Mouse (Mus musculus): Measurements from ENCODE around the gene Fam71e1. TPM values are rescaled to one million over a fixed set of nuclear protein-coding genes. Genes with fewer than 3 reads are reported as not detected.

Fam71e1 gene
- polyA plus RNA-seq, 1 experiment from 2014 or later, result 10.8 TPM

DNA sequence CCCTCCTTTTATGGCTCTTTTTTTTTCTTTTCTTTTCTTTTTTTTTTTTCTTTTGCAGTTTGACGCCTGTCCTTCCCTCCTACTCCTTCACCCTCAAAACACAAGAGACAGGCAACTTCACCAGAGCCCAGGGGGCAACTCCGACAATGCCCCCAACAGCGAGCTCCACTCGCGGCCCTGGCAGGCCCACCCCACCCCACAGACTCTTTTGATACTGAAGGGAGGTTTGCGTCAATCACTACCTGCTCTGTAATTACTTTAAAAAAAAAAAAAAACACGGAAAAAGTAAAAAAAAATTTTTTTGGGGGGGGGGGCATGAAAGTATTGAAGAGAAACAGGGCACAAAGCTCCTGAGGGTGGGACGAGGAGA lies 33.3 kb upstream of the Fam71e1 start:
- peaks cover 3% of the 10 kb centered on the region for H3K4me1 ChIP-seq (ENCODE audit: control insufficient read depth, insufficient read depth, low read length)
- no peaks in the 10 kb centered on the region for H3K9me3 ChIP-seq (replicated peaks; ENCODE audit: control insufficient read depth, low read length)
- no peak overlapping the region; the same call in 1 of the 2 replicates for H3K4me2 ChIP-seq (ENCODE audit: low read depth, low read length)
- peaks cover 32% of the 10 kb centered on the region for H3K27me3 ChIP-seq (ENCODE audit: control insufficient read depth, insufficient read depth, low read length)
- DNase-seq (ENCODE audit: low spot score) (no peak), ATAC-seq (replicated peaks; ENCODE audit: insufficient number of reproducible peaks, low FRiP score, low TSS enrichment, low read depth) (no peak)
- peak overlapping the region; percentile 24; the same call in 1 of the 2 replicates for H3K4me3 ChIP-seq (ENCODE audit: low read depth, low read length)
- no peak overlapping the region; the same call in 1 of the 2 replicates for H3K9ac ChIP-seq (replicated peaks; ENCODE audit: low read length)
- H3K27ac ChIP-seq (replicated peaks; ENCODE audit: low read depth, low read length), result no peak overlapping the region
- 26% methylated on average over 8 of the region's 8 CpGs for WGBS
- no peaks in the 10 kb centered on the region for H3K36me3 ChIP-seq (replicated peaks; ENCODE audit: control insufficient read depth, insufficient read depth, low read depth, low read length)

DNA sequence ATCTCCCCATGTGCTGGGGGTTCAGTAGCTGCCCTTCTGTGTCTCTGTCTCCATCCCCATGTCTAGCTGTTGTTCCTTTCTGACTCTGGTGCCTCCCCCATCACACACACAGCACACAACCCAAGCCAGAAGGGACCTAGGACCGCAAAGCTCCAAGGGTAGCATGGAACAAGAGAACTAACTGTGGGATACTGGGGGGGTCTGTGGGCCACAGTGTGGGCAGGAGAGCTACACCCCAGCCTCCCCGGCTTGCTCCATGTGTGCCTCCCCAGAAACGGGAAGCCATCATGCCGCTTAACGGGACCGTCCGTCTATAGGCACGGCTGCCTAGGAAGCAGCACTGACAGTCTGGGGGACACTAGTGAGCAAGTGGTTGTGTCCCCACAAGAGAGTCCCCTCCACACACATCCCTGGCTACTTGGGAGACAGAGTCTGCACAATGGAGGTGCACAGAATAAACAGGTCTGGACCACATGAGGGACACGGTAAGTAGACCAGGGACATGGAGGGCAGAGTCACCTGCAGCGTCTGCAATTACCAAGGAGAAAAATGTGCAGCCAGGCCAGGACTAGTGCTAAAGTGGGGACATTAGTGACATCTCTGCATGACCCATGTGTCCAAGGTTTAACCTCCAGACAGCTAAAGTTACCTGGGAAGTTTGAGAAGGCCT lies 32.7 kb upstream of the Fam71e1 start:
- H3K4me3 ChIP-seq (ENCODE audit: low read depth, low read length), result no peak overlapping the region

DNA sequence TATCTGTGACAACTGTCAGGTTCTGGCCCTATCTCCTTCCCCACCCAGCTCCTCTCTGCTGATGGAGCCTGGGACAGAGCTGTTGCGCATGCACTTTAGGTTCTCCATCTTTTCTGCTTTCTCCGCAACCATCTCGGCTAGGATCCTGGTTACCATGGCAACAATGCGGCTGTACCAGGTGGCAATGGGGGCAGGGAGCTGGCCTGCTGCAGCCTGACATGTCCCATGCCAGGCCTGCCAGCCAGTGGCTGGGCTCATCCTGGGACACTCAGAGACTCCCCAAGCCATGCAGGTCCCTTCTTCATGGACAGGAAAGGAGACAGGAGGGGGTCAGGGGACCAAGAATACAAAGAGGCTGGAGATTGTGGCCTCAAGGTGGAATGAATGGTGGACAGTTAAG lies 31.9 kb upstream of the Fam71e1 start:
- WGBS, result 27% methylated on average over 4 of the region's 4 CpGs
- no peaks in the 10 kb centered on the region for H3K9me3 ChIP-seq (replicated peaks; ENCODE audit: control insufficient read depth, low read length)
- H3K36me3 ChIP-seq (replicated peaks; ENCODE audit: control insufficient read depth, insufficient read depth, low read depth, low read length), result no peaks in the 10 kb centered on the region
- no peak overlapping the region for H3K27ac ChIP-seq (replicated peaks; ENCODE audit: low read depth, low read length)
- H3K4me2 ChIP-seq (ENCODE audit: low read depth, low read length), result no peak overlapping the region
- H3K27me3 ChIP-seq (ENCODE audit: control insufficient read depth, insufficient read depth, low read length), result peaks cover 32% of the 10 kb centered on the region
- peak; percentile 28 for DNase-seq (ENCODE audit: low spot score)
- no peak overlapping the region for H3K9ac ChIP-seq (replicated peaks; ENCODE audit: low read length)
- ATAC-seq (replicated peaks; ENCODE audit: insufficient number of reproducible peaks, low FRiP score, low TSS enrichment, low read depth), result no peak
- H3K4me3 ChIP-seq (ENCODE audit: low read depth, low read length), result no peak overlapping the region
- H3K4me1 ChIP-seq (ENCODE audit: control insufficient read depth, insufficient read depth, low read length), result peaks cover 6% of the 10 kb centered on the region

More for the DNA sequence above, 32.7 kb upstream of the Fam71e1 start:
- H3K9ac ChIP-seq (replicated peaks; ENCODE audit: low read length), result no peak overlapping the region
- WGBS, result 87% methylated on average over 10 of the region's 10 CpGs
- peaks cover 32% of the 10 kb centered on the region for H3K27me3 ChIP-seq (ENCODE audit: control insufficient read depth, insufficient read depth, low read length)
- H3K9me3 ChIP-seq (replicated peaks; ENCODE audit: control insufficient read depth, low read length), result no peaks in the 10 kb centered on the region
- DNase-seq (ENCODE audit: low spot score) (no peak), ATAC-seq (replicated peaks; ENCODE audit: insufficient number of reproducible peaks, low FRiP score, low TSS enrichment, low read depth) (no peak)
- no peak overlapping the region for H3K27ac ChIP-seq (replicated peaks; ENCODE audit: low read depth, low read length)
- H3K4me1 ChIP-seq (ENCODE audit: control insufficient read depth, insufficient read depth, low read length), result peaks cover 6% of the 10 kb centered on the region
- no peak overlapping the region for H3K4me2 ChIP-seq (ENCODE audit: low read depth, low read length)
- no peaks in the 10 kb centered on the region for H3K36me3 ChIP-seq (replicated peaks; ENCODE audit: control insufficient read depth, insufficient read depth, low read depth, low read length)

DNA sequence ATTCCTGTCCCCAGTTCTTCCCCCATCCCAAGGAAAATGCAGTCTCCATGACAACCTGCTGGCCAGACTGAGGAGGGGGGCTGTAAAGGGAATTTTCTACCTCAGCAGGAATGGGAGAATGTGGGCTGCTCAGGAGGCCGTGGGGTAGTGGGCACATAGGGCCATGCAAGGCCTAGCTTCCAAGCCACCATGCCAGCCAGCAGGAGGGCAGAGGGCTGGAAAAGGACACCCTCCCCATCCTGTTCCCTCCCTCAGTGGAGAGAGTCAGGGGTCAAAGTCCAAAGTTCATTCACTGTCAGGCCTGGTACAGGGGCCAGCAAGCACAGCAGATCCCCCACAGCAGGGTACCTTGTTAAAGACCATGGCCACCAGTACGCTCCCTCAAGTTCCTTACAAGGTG lies 31.3 kb upstream of the Fam71e1 start, which contains the start of gene Aspdh:
Gene Aspdh (plus strand): TSS at position 281 of the 400 bp plus-strand sequence.
- no peak within 1 kb of the TSS for H3K4me2 ChIP-seq (ENCODE audit: low read depth, low read length)
- no peak for ATAC-seq (replicated peaks; ENCODE audit: insufficient number of reproducible peaks, low FRiP score, low TSS enrichment, low read depth)
- WGBS, result 70% methylated on average over 1 of the region's 2 CpGs

DNA sequence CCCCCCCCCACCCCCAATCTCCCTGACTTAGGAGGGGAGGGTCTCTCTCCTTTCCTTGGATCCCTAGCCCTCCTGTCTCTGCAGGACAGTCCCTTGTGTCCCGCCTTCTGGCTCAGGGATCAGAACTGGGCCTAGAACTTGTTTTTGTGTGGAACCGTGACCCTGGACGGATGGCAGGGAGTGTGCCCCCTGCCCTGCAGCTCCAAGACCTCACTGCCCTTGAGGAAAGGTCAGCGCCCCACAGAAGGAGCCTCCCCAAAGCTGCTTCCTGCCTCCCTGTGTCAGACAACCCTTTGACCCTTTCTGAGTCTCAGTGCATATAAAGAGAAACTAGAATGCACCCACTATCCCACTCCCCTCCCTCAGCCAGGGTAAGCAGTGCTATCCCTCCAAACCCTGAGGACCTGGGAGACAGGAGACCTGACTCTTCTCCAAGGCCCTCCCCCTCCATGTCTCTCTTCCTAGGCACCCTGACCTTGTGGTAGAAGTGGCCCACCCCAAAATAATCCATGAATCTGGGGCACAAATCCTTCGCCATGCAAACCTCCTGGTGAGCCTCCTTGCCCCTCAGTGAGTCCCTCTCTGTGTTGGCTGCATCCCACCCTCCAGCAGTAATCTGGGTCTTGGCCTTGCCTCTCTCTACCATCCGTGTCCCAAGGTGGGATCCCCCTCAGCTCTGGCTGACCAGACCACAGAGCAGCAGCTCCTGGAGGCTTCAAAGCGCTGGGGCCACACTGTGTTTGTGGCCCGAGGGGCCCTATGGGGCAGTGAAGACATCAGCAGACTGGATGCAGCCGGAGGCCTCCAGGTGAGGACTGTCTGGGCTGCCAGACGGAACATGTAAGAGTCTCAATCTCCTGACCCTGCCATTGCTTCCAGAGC lies 30.1 kb upstream of the Fam71e1 start:
- no peak overlapping the region for H3K27ac ChIP-seq (replicated peaks; ENCODE audit: low read depth, low read length)
- H3K36me3 ChIP-seq (replicated peaks; ENCODE audit: control insufficient read depth, insufficient read depth, low read depth, low read length), result no peaks in the 10 kb centered on the region
- peaks cover 6% of the 10 kb centered on the region for H3K4me1 ChIP-seq (ENCODE audit: control insufficient read depth, insufficient read depth, low read length)
- H3K27me3 ChIP-seq (ENCODE audit: control insufficient read depth, insufficient read depth, low read length), result peaks cover 24% of the 10 kb centered on the region
- WGBS, result 74% methylated on average over 10 of the region's 10 CpGs
- no peak overlapping the region for H3K4me2 ChIP-seq (ENCODE audit: low read depth, low read length)
- H3K9me3 ChIP-seq (replicated peaks; ENCODE audit: control insufficient read depth, low read length), result no peaks in the 10 kb centered on the region
- no peak for ATAC-seq (replicated peaks; ENCODE audit: insufficient number of reproducible peaks, low FRiP score, low TSS enrichment, low read depth)
- DNase-seq (ENCODE audit: low spot score), result no peak
- no peak overlapping the region for H3K4me3 ChIP-seq (ENCODE audit: low read depth, low read length)
- no peak overlapping the region for H3K9ac ChIP-seq (replicated peaks; ENCODE audit: low read length)

More for the DNA sequence above, 31.3 kb upstream of the Fam71e1 start, which contains the start of gene Aspdh:
- H3K27me3 ChIP-seq (ENCODE audit: control insufficient read depth, insufficient read depth, low read length), result peaks cover 32% of the 10 kb centered on the region
- no peak within 1 kb of the TSS for H3K4me3 ChIP-seq (ENCODE audit: low read depth, low read length)
- no peak for DNase-seq (ENCODE audit: low spot score)
- no peak within 1 kb of the TSS for H3K27ac ChIP-seq (replicated peaks; ENCODE audit: low read depth, low read length)
- no peaks in the 10 kb centered on the region for H3K9me3 ChIP-seq (replicated peaks; ENCODE audit: control insufficient read depth, low read length)
- H3K4me1 ChIP-seq (ENCODE audit: control insufficient read depth, insufficient read depth, low read length), result peaks cover 6% of the 10 kb centered on the region
- H3K36me3 ChIP-seq (replicated peaks; ENCODE audit: control insufficient read depth, insufficient read depth, low read depth, low read length), result no peaks in the 10 kb centered on the region
- H3K9ac ChIP-seq (replicated peaks; ENCODE audit: low read length), result no peak within 1 kb of the TSS

DNA sequence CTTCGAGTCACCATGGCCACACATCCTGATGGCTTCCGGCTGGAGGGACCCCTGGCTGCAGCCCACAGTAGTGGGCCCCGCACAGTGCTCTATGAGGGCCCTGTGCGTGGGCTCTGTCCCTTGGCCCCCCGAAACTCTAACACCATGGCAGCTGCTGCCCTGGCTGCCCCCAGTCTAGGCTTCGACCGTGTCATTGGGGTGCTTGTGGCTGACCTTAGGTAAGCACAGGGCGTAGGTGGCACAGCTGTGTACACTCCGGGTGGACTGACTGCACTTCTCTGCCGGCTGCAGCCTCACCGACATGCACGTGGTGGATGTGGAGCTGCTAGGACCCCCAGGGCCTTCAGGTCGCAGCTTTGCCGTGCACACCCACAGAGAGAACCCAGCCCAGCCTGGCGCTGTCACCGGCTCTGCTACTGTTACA lies 29.5 kb upstream of the Fam71e1 start:
- WGBS, result 84% methylated on average over 16 of the region's 16 CpGs

DNA sequence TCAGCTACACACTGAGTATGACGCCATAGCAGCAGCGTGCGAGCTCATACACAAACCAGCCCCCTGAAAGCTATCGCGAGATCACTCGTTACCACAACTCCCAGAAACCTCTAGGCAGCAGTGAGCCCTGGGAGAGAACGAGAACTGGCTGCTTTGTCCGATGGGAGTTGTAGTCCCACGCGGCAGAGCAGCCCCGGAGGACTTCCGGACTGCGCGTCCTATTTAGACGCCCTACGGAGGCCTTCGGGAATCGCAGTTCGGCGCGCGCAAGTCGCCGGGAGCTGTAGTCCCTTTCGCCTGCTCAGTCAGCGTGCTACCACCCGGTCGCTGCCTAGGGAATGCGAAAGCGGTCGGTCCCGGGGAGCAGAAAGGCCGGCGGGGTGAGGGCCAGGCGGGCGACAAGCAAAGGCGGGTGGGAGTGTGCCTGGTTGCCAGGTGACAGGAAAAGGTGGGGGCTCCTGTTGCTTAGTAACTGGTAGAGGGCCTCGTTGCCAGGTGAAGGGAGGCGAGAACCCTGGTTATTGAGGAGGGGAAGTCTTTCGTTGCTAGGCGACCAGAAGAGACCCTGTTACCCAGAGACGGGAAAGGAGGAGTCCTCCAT lies 28.5 kb upstream of the Fam71e1 start, which contains the start of gene Josd2:
Gene Josd2 (plus strand): TSS at position 170 of the 601 bp plus-strand sequence.
- Histone ChIP-seq H3K4me3 (ENCODE audit: low read depth, low read length) (peak within 1 kb of the TSS; percentile 67), H3K36me3 (replicated peaks; ENCODE audit: control insufficient read depth, insufficient read depth, low read depth, low read length) (no peaks in the 10 kb centered on the region), H3K9me3 (replicated peaks; ENCODE audit: control insufficient read depth, low read length) (no peaks in the 10 kb centered on the region), H3K4me1 (ENCODE audit: control insufficient read depth, insufficient read depth, low read length) (peaks cover 6% of the 10 kb centered on the region; the same call in 1 of the 2 replicates), H3K4me2 (ENCODE audit: low read depth, low read length) (peak within 1 kb of the TSS; percentile 43), H3K27me3 (ENCODE audit: control insufficient read depth, insufficient read depth, low read length) (peaks cover 8% of the 10 kb centered on the region), H3K9ac (replicated peaks; ENCODE audit: low read length) (peak within 1 kb of the TSS; percentile 75), H3K27ac (replicated peaks; ENCODE audit: low read depth, low read length) (no peak within 1 kb of the TSS; the same call in none of the 2 replicates)
- 0% methylated on average over 42 of the region's 42 CpGs for WGBS
- DNase-seq (ENCODE audit: low spot score) (peak; percentile 99), ATAC-seq (replicated peaks; ENCODE audit: insufficient number of reproducible peaks, low FRiP score, low TSS enrichment, low read depth) (peak; percentile 94)

More for the DNA sequence above, 29.5 kb upstream of the Fam71e1 start:
- DNase-seq (ENCODE audit: low spot score), result no peak
- no peak overlapping the region for H3K9ac ChIP-seq (replicated peaks; ENCODE audit: low read length)
- H3K4me1 ChIP-seq (ENCODE audit: control insufficient read depth, insufficient read depth, low read length), result peaks cover 6% of the 10 kb centered on the region
- H3K36me3 ChIP-seq (replicated peaks; ENCODE audit: control insufficient read depth, insufficient read depth, low read depth, low read length), result no peaks in the 10 kb centered on the region
- no peaks in the 10 kb centered on the region for H3K9me3 ChIP-seq (replicated peaks; ENCODE audit: control insufficient read depth, low read length)
- no peak overlapping the region; the same call in 1 of the 2 replicates for H3K27ac ChIP-seq (replicated peaks; ENCODE audit: low read depth, low read length)
- H3K4me2 ChIP-seq (ENCODE audit: low read depth, low read length), result no peak overlapping the region
- no peak overlapping the region for H3K4me3 ChIP-seq (ENCODE audit: low read depth, low read length)
- ATAC-seq (replicated peaks; ENCODE audit: insufficient number of reproducible peaks, low FRiP score, low TSS enrichment, low read depth), result no peak
- peaks cover 18% of the 10 kb centered on the region for H3K27me3 ChIP-seq (ENCODE audit: control insufficient read depth, insufficient read depth, low read length)

All from embryonic facial prominence, embryonic 11.5 days (tissue).